Mouse (Mus musculus) heart, postnatal 0 days (tissue): ENCODE data around the gene 4931440F15Rik.

ENCODE experiments used
- CTCF ChIP-seq: IDR thresholded peaks from 2 replicates; pipeline ENCODE4 v1.5.1; 2016; ENCODE audit warnings: antibody characterized with exemption, control low read depth, low read depth
- EP300 ChIP-seq: IDR thresholded peaks from 2 replicates; pipeline ENCODE4 v1.6.1; 2016; ENCODE audit warnings: antibody characterized with exemption, low read depth

- TF ChIP-seq EP300 = peak; percentile 71; the same call in 1 of the 2 replicates
- no peak for TF ChIP-seq CTCF
These were observed 47.5 kb downstream of the 4931440F15Rik start for GRCm38 (mm10) chr11:29777964-29778363.
